ENCODE assay signal across 7 mouse cellular contexts in genomic region chr12:36317036-36317819, GRCm38 (mm10). TPM values are rescaled to one million over a fixed set of nuclear protein-coding genes. Genes with fewer than 3 reads are reported as not detected.
DNase-seq lines count a peak whose midpoint lies in the region; ATAC-seq and TF ChIP-seq lines count a peak whose summit lies in the region.

No protein-coding gene starts in this region.

- in situ Hi-C loops in ES-E14 (cut with MboI; ENCODE audit: low sequenced_read_pairs in 2 of 2, unreplicated experiment in 2 of 2) = no loop called here

- no peak for DNase-seq in ES-E14 (ENCODE audit: low read depth, low spot score)
- DNase-seq in adrenal gland, postnatal 25 days = peak; percentile 29
- peak; percentile 22 to 24 for DNase-seq in heart, postnatal 36 days
- DNase-seq in kidney, postnatal 36 days = peak; percentile 31 to 66
- DNase-seq in right cerebral cortex, postnatal 14 days = peak; percentile 19

- peak overlapping the region; percentile 38 for H3K9ac ChIP-seq in ES-E14 (ENCODE audit: insufficient read depth, low read depth, low read length, poor library complexity, severe bottlenecking)
- peak overlapping the region; percentile 45 for H3K9ac ChIP-seq in embryonic facial prominence, embryonic 15.5 days

- peak overlapping the region; percentile 61 to 62 for H3K4me3 ChIP-seq in ES-E14 (ENCODE audit: insufficient read depth in 1 of 2, low read depth in 1 of 2, low read length in 2 of 2, poor library complexity in 1 of 2, severe bottlenecking in 1 of 2)
- H3K4me3 ChIP-seq in embryonic facial prominence, embryonic 15.5 days (replicated peaks) = peak overlapping the region; percentile 53

- no peaks in the 10 kb centered on the region for H3K9me3 ChIP-seq in ES-E14 (ENCODE audit: control insufficient read depth, insufficient read depth, low read depth, low read length)
- no peaks in the 10 kb centered on the region for H3K9me3 ChIP-seq in embryonic facial prominence, embryonic 15.5 days (replicated peaks)

- H3K4me1 ChIP-seq in ES-E14 (ENCODE audit: control insufficient read depth in 2 of 2, insufficient read depth in 2 of 2, low read length in 2 of 2, poor library complexity in 1 of 2) = peaks cover 0 to 4% of the 10 kb centered on the region in 2 experiments; a peak in 1 of 4 replicates
- H3K4me1 ChIP-seq in embryonic facial prominence, embryonic 15.5 days = peaks cover 11% of the 10 kb centered on the region

- intact Hi-C loops in heart, postnatal 36 days (cut with DNase I) = no loop called here

- no peak overlapping the region for H3K27ac ChIP-seq in ES-E14 (ENCODE audit: insufficient read depth, low read depth, low read length, poor library complexity, severe bottlenecking)
- peak overlapping the region; percentile 94 for H3K27ac ChIP-seq in embryonic facial prominence, embryonic 15.5 days (replicated peaks)

- 2% methylated on average over 30 of the region's 30 CpGs for WGBS in embryonic facial prominence, embryonic 15.5 days

- H3K27me3 ChIP-seq in embryonic facial prominence, embryonic 15.5 days = no peaks in the 10 kb centered on the region

- H3K36me3 ChIP-seq in ES-E14 (ENCODE audit: control insufficient read depth, insufficient read depth, low read length, poor library complexity, severe bottlenecking) = no peaks in the 10 kb centered on the region
- H3K36me3 ChIP-seq in embryonic facial prominence, embryonic 15.5 days = no peaks in the 10 kb centered on the region

- ATAC-seq in embryonic facial prominence, embryonic 15.5 days (ENCODE audit: insufficient number of reproducible peaks, low FRiP score, low TSS enrichment, low read depth) = peak; percentile 75
- peak; percentile 91 for ATAC-seq in megakaryocyte-erythroid progenitor cell, adult 5-6 weeks (replicated peaks; ENCODE audit: low FRiP score, low TSS enrichment, poor library complexity, severe bottlenecking)

- H3K4me2 ChIP-seq in embryonic facial prominence, embryonic 15.5 days (replicated peaks) = peak overlapping the region; percentile 76

TF ChIP-seq in ES-E14, 5 proteins besides CTCF, POLR2A, EP300 and RAD21:
- TF ChIP-seq ZNF384 (IDR thresholded peaks at IDR 0.05; ENCODE audit: low read depth, low read length) (no peak), CHD2 (IDR thresholded peaks at IDR 0.05; ENCODE audit: low read depth, low read length) (no peak), ZC3H11A (IDR thresholded peaks at IDR 0.05; ENCODE audit: borderline replicate concordance, low read depth, low read length) (no peak), MAFK (IDR thresholded peaks at IDR 0.05; ENCODE audit: insufficient read depth, low read depth, low read length) (no peak)

RNA-seq across cellular contexts. Expression of gene Sostdc1, which starts 3.3 kb away (rescaled TPM):
- total RNA-seq in ES-E14 (2012; rRNA removed) = 0.09 and 0.37 TPM in 2 replicates
- total RNA-seq in adrenal gland, postnatal 25 days (2021) = 0.52 TPM in 2 replicates
- 220 and 230 TPM in 2 replicates for polyA plus RNA-seq in embryonic facial prominence, embryonic 15.5 days (2015; fragmentation: Nextera tagmentation; extraction: Ambion mirVana)
- total RNA-seq in heart, postnatal 36 days (2021) = under 1 TPM; 0.39 to 0.43 TPM
- not detected in 2 replicates for total RNA-seq in megakaryocyte-erythroid progenitor cell, adult 5-6 weeks (2014; fragmentation: Nextera tagmentation)
- not detected in 2 replicates for total RNA-seq in megakaryocyte-erythroid progenitor cell, adult 5-6 weeks (2017)
